Mouse (Mus musculus): ENCODE data around the gene Aqp1.

Aqp1 gene

GRCm38 (mm10) chr6:55332773-55333109, 3.5 kb upstream of the Aqp1 start:
- DNase-seq = no peak

GRCm38 (mm10) chr6:55337242-55337641, 1.0 kb downstream of the Aqp1 start:
- no peak for DNase-seq

GRCm38 (mm10) chr6:55338077-55338476, 1.8 kb downstream of the Aqp1 start:
- no peak for DNase-seq

GRCm38 (mm10) chr6:55338934-55339825, 2.9 kb downstream of the Aqp1 start:
- no peak for DNase-seq

- DNase-seq = no peak
These were observed 5.5 kb downstream of the Aqp1 start for GRCm38 (mm10) chr6:55341688-55342087.

- no peak for DNase-seq
These were observed 6.1 kb downstream of the Aqp1 start for GRCm38 (mm10) chr6:55342328-55342727.

GRCm38 (mm10) chr6:55343446-55343845, 7.2 kb downstream of the Aqp1 start:
- DNase-seq = no peak

GRCm38 (mm10) chr6:55344291-55345016, 8.2 kb downstream of the Aqp1 start:
- DNase-seq = no peak

- DNase-seq = no peak
These were observed 9.0 kb downstream of the Aqp1 start for GRCm38 (mm10) chr6:55345264-55345663.

- DNase-seq = no peak
These were observed 10.3 kb downstream of the Aqp1 start for GRCm38 (mm10) chr6:55346491-55346890.

- DNase-seq = no peak
These were observed 11.7 kb downstream of the Aqp1 start for GRCm38 (mm10) chr6:55347711-55348571.

- no peak for DNase-seq
These were observed 13.0 kb downstream of the Aqp1 start for GRCm38 (mm10) chr6:55349231-55349630.

- DNase-seq = no peak
These were observed 14.2 kb downstream of the Aqp1 start for GRCm38 (mm10) chr6:55350383-55350952.

GRCm38 (mm10) chr6:55351712-55352111, 15.5 kb downstream of the Aqp1 start:
- DNase-seq = no peak

GRCm38 (mm10) chr6:55353711-55354445, 17.6 kb downstream of the Aqp1 start:
- no peak for DNase-seq

- no peak for DNase-seq
These were observed 18.4 kb downstream of the Aqp1 start for GRCm38 (mm10) chr6:55354456-55355117.

GRCm38 (mm10) chr6:55355575-55355974, 19.3 kb downstream of the Aqp1 start:
- no peak for DNase-seq

GRCm38 (mm10) chr6:55356017-55356703, 19.9 kb downstream of the Aqp1 start:
- DNase-seq = no peak

GRCm38 (mm10) chr6:55356976-55357635, 20.9 kb downstream of the Aqp1 start:
- no peak for DNase-seq

GRCm38 (mm10) chr6:55357636-55358031, 21.4 kb downstream of the Aqp1 start:
- no peak for DNase-seq
